Mouse (Mus musculus) liver, embryonic 14.5 days (tissue): Measurements from ENCODE around the gene Iqcf3. TPM values are rescaled to one million over a fixed set of nuclear protein-coding genes. Genes with fewer than 3 reads are reported as not detected.

ENCODE experiments used
- ATAC-seq: fragments of 200-750 bp; cut with Nextera tagmentation; 2 replicates; pipeline ENCODE4 v1.8.0; 2017; ENCODE audit warnings: moderate number of reproducible peaks, mild to moderate bottlenecking, moderate library complexity; ENCODE audit not compliant: insufficient read depth
- DNase-seq, 3 experiments: peaks; one replicate each; pipeline ENCODE4 v3.0.0-alpha.2; 2012 to 2013; ENCODE audit warnings: low read depth in 3 of 3, low spot score in 3 of 3
- H3K27ac ChIP-seq: fragments of 300-500 bp; sonication (generic); 2 replicates; pipeline ENCODE4 v1.5.1; 2014; ENCODE audit warnings: moderate library complexity, mild to moderate bottlenecking, control low read depth, inconsistent platforms
- H3K27me3 ChIP-seq: fragments of 300-500 bp; sonication (generic); 2 replicates; pipeline ENCODE4 v1.6.1; 2014; ENCODE audit warnings: mild to moderate bottlenecking, low read length, moderate library complexity; ENCODE audit not compliant: control insufficient read depth, insufficient read depth
- H3K36me3 ChIP-seq: fragments of 300-500 bp; sonication (generic); replicated peaks from 2 replicates; pipeline ENCODE4 v1.6.1; 2014; ENCODE audit warnings: low read depth; ENCODE audit not compliant: control insufficient read depth, insufficient read depth
- H3K4me1 ChIP-seq, 2 experiments: fragments of 200-500 bp in 1 of 2; fragments of 300-500 bp in 1 of 2; sonication (generic) in 1 of 2; replicated peaks; 2 replicates each; pipeline ENCODE4 v1.6.1; 2012 to 2014; ENCODE audit warnings: antibody characterized with exemption in 1 of 2, inconsistent platforms in 1 of 2, low read length in 1 of 2; ENCODE audit not compliant: control insufficient read depth in 2 of 2, insufficient read depth in 2 of 2
- H3K4me2 ChIP-seq: fragments of 300-500 bp; sonication (generic); 2 replicates; pipeline ENCODE4 v1.6.1; 2014; ENCODE audit warnings: low read depth, mild to moderate bottlenecking, control low read depth, moderate library complexity
- H3K4me3 ChIP-seq, 2 experiments: fragments of 200-500 bp in 1 of 2; fragments of 300-500 bp in 1 of 2; sonication (generic) in 1 of 2; 2 replicates each; pipeline ENCODE4 v1.5.1; 2012 to 2014; ENCODE audit warnings: low read depth in 2 of 2, low read length in 2 of 2, mild to moderate bottlenecking in 2 of 2, control low read depth in 1 of 2, inconsistent platforms in 1 of 2, moderate library complexity in 1 of 2; ENCODE audit not compliant: insufficient read depth in 1 of 2
- H3K9ac ChIP-seq: fragments of 300-500 bp; sonication (generic); replicated peaks from 2 replicates; pipeline ENCODE4 v1.6.1; 2014; ENCODE audit warnings: mild to moderate bottlenecking, control low read depth, moderate library complexity
- H3K9me3 ChIP-seq: fragments of 300-500 bp; sonication (generic); 2 replicates; pipeline ENCODE4 v1.6.1; 2016; ENCODE audit warnings: low read length, mixed read lengths; ENCODE audit not compliant: control insufficient read depth
- CTCF ChIP-seq: IDR thresholded peaks from 2 replicates; pipeline ENCODE4 v1.5.1; 2016; ENCODE audit warnings: antibody characterized with exemption, low read depth, control low read depth
- EP300 ChIP-seq: IDR thresholded peaks from 2 replicates; pipeline ENCODE4 v1.6.1; 2016; ENCODE audit warnings: antibody characterized with exemption, low read depth
- WGBS: fragments of 180-500 bp; shearing (Covaris S2); extraction: QIAGEN DNeasy Blood & Tissue Kit; methylation state at CpG from one replicate; pipeline ENCODE4 v1.1.7; 2014; ENCODE audit not compliant: insufficient replicate concordance; 5-methylcytosine and 5-hydroxymethylcytosine counted together
- polyA plus RNA-seq, 2 experiments: library from polyadenylated mRNA; depleted of rRNA in 1 of 2; stranded (reverse) in 1 of 2; unstranded in 1 of 2; fragments of >200 nt; fragmentation: Nextera tagmentation in 1 of 2; extraction: Ambion mirVana in 1 of 2; gene quantifications; 2 replicates each; pipeline versions ENCODE4 v1.2.1 to v1.2.3; 2012 to 2014

Iqcf3 gene
- polyA plus RNA-seq, 2 experiments, result not detected

GRCm38 (mm10) chr9:106534296-106534695 is 27.1 kb downstream of the Iqcf3 start:
- WGBS, result 77% methylated on average over 7 of the region's 7 CpGs
- no peak for ATAC-seq
- no peak for TF ChIP-seq EP300
- no peak for TF ChIP-seq CTCF

DNA sequence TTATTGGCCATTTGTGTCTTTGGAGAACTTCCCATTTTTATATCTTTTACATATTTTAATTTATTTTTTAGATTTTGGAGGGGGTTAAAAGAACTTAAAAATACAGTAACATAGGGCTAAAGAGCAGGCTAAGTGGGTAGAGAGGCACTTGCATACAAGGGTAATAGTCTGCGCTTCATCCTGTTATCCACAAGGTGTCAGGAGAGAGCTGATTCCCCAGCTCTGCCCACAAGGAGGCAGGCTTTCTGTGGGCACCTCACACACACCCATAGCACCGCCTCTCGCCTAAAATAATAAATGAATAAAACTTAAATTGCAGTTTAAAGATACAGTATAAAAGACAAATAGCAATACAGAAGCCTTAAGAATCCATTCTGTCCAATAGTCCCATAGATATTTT is 29.6 kb downstream of the Iqcf3 start:
- H3K4me2 ChIP-seq, result no peak overlapping the region
- H3K27ac ChIP-seq, result no peak overlapping the region
- no peaks in the 10 kb centered on the region for H3K9me3 ChIP-seq
- no peaks in the 10 kb centered on the region for H3K27me3 ChIP-seq
- peak; percentile 5 to 22 (median 7) for DNase-seq
- H3K4me3 ChIP-seq, result no peak overlapping the region
- TF ChIP-seq CTCF (peak; percentile 91), EP300 (no peak)
- H3K36me3 ChIP-seq, result no peaks in the 10 kb centered on the region
- 13% methylated on average over 3 of the region's 3 CpGs for whole genome bisulfite sequencing
- no peaks in the 10 kb centered on the region for H3K4me1 ChIP-seq
- ATAC-seq, result no peak
- H3K9ac ChIP-seq, result no peak overlapping the region

More at GRCm38 (mm10) chr9:106534296-106534695, 27.1 kb downstream of the Iqcf3 start:
- Histone ChIP-seq H3K9ac (no peak overlapping the region), H3K9me3 (no peaks in the 10 kb centered on the region), H3K4me1 (no peaks in the 10 kb centered on the region), H3K4me2 (no peak overlapping the region), H3K36me3 (no peaks in the 10 kb centered on the region), H3K27ac (no peak overlapping the region), H3K4me3 (no peak overlapping the region), H3K27me3 (no peaks in the 10 kb centered on the region)
- DNase-seq, result no peak

GRCm38 (mm10) chr9:106519909-106520308 is 41.5 kb downstream of the Iqcf3 start:
- Histone ChIP-seq H3K4me3 (no peak overlapping the region), H3K27ac (no peak overlapping the region), H3K9me3 (no peaks in the 10 kb centered on the region), H3K9ac (no peak overlapping the region), H3K36me3 (no peaks in the 10 kb centered on the region), H3K4me2 (no peak overlapping the region), H3K27me3 (no peaks in the 10 kb centered on the region), H3K4me1 (peaks cover 0 to 6% of the 10 kb centered on the region in 2 experiments; a peak in 2 of 4 replicates)
- ATAC-seq, result no peak
- peak in 1 of 3 experiments; percentile 9 for DNase-seq
- no peak for TF ChIP-seq CTCF
- no peak for TF ChIP-seq EP300
- WGBS, result 51% methylated on average over 8 of the region's 8 CpGs

DNA sequence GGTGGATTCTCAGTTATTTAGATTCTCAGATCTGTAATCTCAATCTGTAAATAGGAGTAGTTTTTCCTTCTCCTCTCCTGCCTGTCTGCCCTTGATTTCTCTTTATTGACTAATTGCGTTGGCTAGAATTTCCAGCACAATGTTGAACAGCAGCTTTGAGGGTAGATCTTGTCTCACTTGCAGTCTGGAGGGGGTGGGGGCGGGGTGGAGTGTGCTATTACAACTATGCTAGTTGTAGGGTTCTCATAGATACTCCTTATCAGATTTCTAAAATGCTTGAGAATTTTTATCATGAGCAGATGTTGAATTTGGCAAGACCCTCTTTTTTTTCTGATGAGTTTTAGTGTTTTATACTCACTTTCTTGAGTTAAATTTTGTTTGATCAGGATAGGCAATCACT is 42.0 kb downstream of the Iqcf3 start:
- Histone ChIP-seq H3K27ac (no peak overlapping the region), H3K4me3 (no peak overlapping the region), H3K36me3 (no peaks in the 10 kb centered on the region), H3K9ac (no peak overlapping the region), H3K4me1 (peaks cover 0 to 5% of the 10 kb centered on the region in 2 experiments; a peak in 2 of 4 replicates), H3K4me2 (no peak overlapping the region), H3K27me3 (no peaks in the 10 kb centered on the region), H3K9me3 (no peaks in the 10 kb centered on the region)
- WGBS, result 40% methylated on average over 2 of the region's 2 CpGs
- TF ChIP-seq CTCF (no peak), EP300 (no peak)
- DNase-seq (no peak), ATAC-seq (no peak)

- Histone ChIP-seq H3K9ac (no peak within 1 kb of the TSS), H3K4me3 (no peak within 1 kb of the TSS), H3K4me2 (no peak within 1 kb of the TSS), H3K27ac (no peak within 1 kb of the TSS), H3K9me3 (no peaks in the 10 kb centered on the region), H3K36me3 (no peaks in the 10 kb centered on the region), H3K27me3 (no peaks in the 10 kb centered on the region), H3K4me1 (peaks cover 0 to 5% of the 10 kb centered on the region in 2 experiments; a peak in 2 of 4 replicates)
- WGBS, result 65% methylated on average over 4 of the region's 4 CpGs
- DNase-seq (no peak), ATAC-seq (no peak)
- no peak for TF ChIP-seq CTCF
- TF ChIP-seq EP300, result no peak
Measured at GRCm38 (mm10) chr9:106514273-106514672, 47.2 kb downstream of the Iqcf3 start, which contains the start of gene Iqcf5. Gene Iqcf5, plus strand, starts transcription at chr9:106514573.
